Mouse (Mus musculus): ENCODE data around the gene Cdc37. TPM values are rescaled to one million over a fixed set of nuclear protein-coding genes. Genes with fewer than 3 reads are reported as not detected.

Gene Cdc37
- polyA plus RNA-seq, 1 experiment = 342 TPM

- Histone ChIP-seq H3ac (ENCODE audit: control insufficient read depth, insufficient read length, low read depth) (no peak overlapping the region), H3K79me3 (ENCODE audit: low read depth) (no peaks in the 10 kb centered on the region), H3K27me3 (ENCODE audit: control insufficient read depth, insufficient read depth, insufficient read length) (no peaks in the 10 kb centered on the region), H3K4me3 (ENCODE audit: insufficient read depth, poor library complexity, severe bottlenecking) (no peak overlapping the region), H3K79me2 (ENCODE audit: control insufficient read depth, insufficient read depth) (no peaks in the 10 kb centered on the region), H3K36me3 (ENCODE audit: control insufficient read depth, insufficient read depth) (no peaks in the 10 kb centered on the region)
- TF ChIP-seq MAX (IDR thresholded peaks at IDR 0.05) = no peak
- no peak for TF ChIP-seq CEBPB (IDR thresholded peaks at IDR 0.05; ENCODE audit: low read depth)
- no peak for TF ChIP-seq FOSL1 (IDR thresholded peaks at IDR 0.05; ENCODE audit: insufficient read depth, low read length, poor library complexity, severe bottlenecking)
- no peak for TF ChIP-seq MYOD1 (IDR thresholded peaks at IDR 0.05; ENCODE audit: control insufficient read depth, insufficient read length, low read depth)
- TF ChIP-seq USF1 (IDR thresholded peaks at IDR 0.05; ENCODE audit: low read depth) = no peak
Observed at GRCm38 (mm10) chr9:21154787-21155186, 5.0 kb upstream of the Cdc37 start.

- H3K79me2 ChIP-seq (ENCODE audit: control insufficient read depth, insufficient read depth) = peaks cover 9% of the 10 kb centered on the region
- H3K27me3 ChIP-seq (ENCODE audit: control insufficient read depth, insufficient read depth, insufficient read length) = no peaks in the 10 kb centered on the region
- H3K79me3 ChIP-seq (ENCODE audit: low read depth) = peaks cover 7% of the 10 kb centered on the region
- no peak overlapping the region for H3ac ChIP-seq (ENCODE audit: control insufficient read depth, insufficient read length, low read depth)
- no peak for TF ChIP-seq FOSL1 (IDR thresholded peaks at IDR 0.05; ENCODE audit: insufficient read depth, low read length, poor library complexity, severe bottlenecking)
- TF ChIP-seq USF1 (IDR thresholded peaks at IDR 0.05; ENCODE audit: low read depth) = no peak
- no peak for TF ChIP-seq MYOD1 (IDR thresholded peaks at IDR 0.05; ENCODE audit: control insufficient read depth, insufficient read length, low read depth)
- TF ChIP-seq CEBPB (IDR thresholded peaks at IDR 0.05; ENCODE audit: low read depth) = no peak
- TF ChIP-seq MYOG (IDR thresholded peaks at IDR 0.05; ENCODE audit: control insufficient read depth, extremely low read depth, insufficient read length) = no peak
- TF ChIP-seq MAX (IDR thresholded peaks at IDR 0.05) = no peak
- TF ChIP-seq CTCF (IDR thresholded peaks at IDR 0.05; ENCODE audit: control insufficient read depth, insufficient read depth, insufficient read length) = no peak
- H3K36me3 ChIP-seq (ENCODE audit: control insufficient read depth, insufficient read depth) = no peaks in the 10 kb centered on the region
- no peak overlapping the region for H3K4me3 ChIP-seq (ENCODE audit: insufficient read depth, poor library complexity, severe bottlenecking)
Observed at GRCm38 (mm10) chr9:21153833-21154232, 4.1 kb upstream of the Cdc37 start.

GRCm38 (mm10) chr9:21153331-21153730 is 3.5 kb upstream of the Cdc37 start:
- H3ac ChIP-seq (ENCODE audit: control insufficient read depth, insufficient read length, low read depth) = peak overlapping the region; percentile 25
- no peak for TF ChIP-seq MYOG (IDR thresholded peaks at IDR 0.05; ENCODE audit: control insufficient read depth, extremely low read depth, insufficient read length)

GRCm38 (mm10) chr9:21152715-21153114 is 2.9 kb upstream of the Cdc37 start:
- Histone ChIP-seq H3K79me2 (ENCODE audit: control insufficient read depth, insufficient read depth) (peaks cover 20% of the 10 kb centered on the region), H3K36me3 (ENCODE audit: control insufficient read depth, insufficient read depth) (no peaks in the 10 kb centered on the region), H3K27me3 (ENCODE audit: control insufficient read depth, insufficient read depth, insufficient read length) (no peaks in the 10 kb centered on the region), H3ac (ENCODE audit: control insufficient read depth, insufficient read length, low read depth) (no peak overlapping the region), H3K4me3 (ENCODE audit: insufficient read depth, poor library complexity, severe bottlenecking) (no peak overlapping the region), H3K79me3 (ENCODE audit: low read depth) (peaks cover 18% of the 10 kb centered on the region)
- peak; percentile 81 for TF ChIP-seq CTCF (IDR thresholded peaks at IDR 0.05; ENCODE audit: control insufficient read depth, insufficient read depth, insufficient read length)
- no peak for TF ChIP-seq USF1 (IDR thresholded peaks at IDR 0.05; ENCODE audit: low read depth)

More at GRCm38 (mm10) chr9:21153331-21153730, 3.5 kb upstream of the Cdc37 start:
- H3K79me2 ChIP-seq (ENCODE audit: control insufficient read depth, insufficient read depth) = peaks cover 14% of the 10 kb centered on the region
- H3K79me3 ChIP-seq (ENCODE audit: low read depth) = peaks cover 12% of the 10 kb centered on the region
- no peaks in the 10 kb centered on the region for H3K36me3 ChIP-seq (ENCODE audit: control insufficient read depth, insufficient read depth)
- no peak overlapping the region for H3K4me3 ChIP-seq (ENCODE audit: insufficient read depth, poor library complexity, severe bottlenecking)
- H3K27me3 ChIP-seq (ENCODE audit: control insufficient read depth, insufficient read depth, insufficient read length) = no peaks in the 10 kb centered on the region

GRCm38 (mm10) chr9:21149077-21149653 is 617 bp downstream of the Cdc37 start:
- no peaks in the 10 kb centered on the region for H3K27me3 ChIP-seq (ENCODE audit: control insufficient read depth, insufficient read depth, insufficient read length)
- H3K79me3 ChIP-seq (ENCODE audit: low read depth) = peaks cover 53% of the 10 kb centered on the region
- H3ac ChIP-seq (ENCODE audit: control insufficient read depth, insufficient read length, low read depth) = peak overlapping the region; percentile 96
- H3K79me2 ChIP-seq (ENCODE audit: control insufficient read depth, insufficient read depth) = peaks cover 56% of the 10 kb centered on the region
- TF ChIP-seq MYOG (IDR thresholded peaks at IDR 0.05; ENCODE audit: control insufficient read depth, extremely low read depth, insufficient read length) (no peak), MYOD1 (IDR thresholded peaks at IDR 0.05; ENCODE audit: control insufficient read depth, insufficient read length, low read depth) (no peak), FOSL1 (IDR thresholded peaks at IDR 0.05; ENCODE audit: insufficient read depth, low read length, poor library complexity, severe bottlenecking) (no peak)
- peaks cover 24% of the 10 kb centered on the region for H3K36me3 ChIP-seq (ENCODE audit: control insufficient read depth, insufficient read depth)
- peak overlapping the region; percentile 91 for H3K4me3 ChIP-seq (ENCODE audit: insufficient read depth, poor library complexity, severe bottlenecking)

GRCm38 (mm10) chr9:21148427-21148826 is 1.4 kb downstream of the Cdc37 start:
- Histone ChIP-seq H3K27me3 (ENCODE audit: control insufficient read depth, insufficient read depth, insufficient read length) (no peaks in the 10 kb centered on the region), H3K79me3 (ENCODE audit: low read depth) (peaks cover 56% of the 10 kb centered on the region)

More at GRCm38 (mm10) chr9:21148427-21148826, 1.4 kb downstream of the Cdc37 start:
- H3K79me2 ChIP-seq (ENCODE audit: control insufficient read depth, insufficient read depth) = peaks cover 63% of the 10 kb centered on the region
- no peak for TF ChIP-seq CTCF (IDR thresholded peaks at IDR 0.05; ENCODE audit: control insufficient read depth, insufficient read depth, insufficient read length)
- TF ChIP-seq USF1 (IDR thresholded peaks at IDR 0.05; ENCODE audit: low read depth) = no peak
- TF ChIP-seq MYOD1 (IDR thresholded peaks at IDR 0.05; ENCODE audit: control insufficient read depth, insufficient read length, low read depth) = no peak
- no peak for TF ChIP-seq CEBPB (IDR thresholded peaks at IDR 0.05; ENCODE audit: low read depth)
- no peak for TF ChIP-seq MYOG (IDR thresholded peaks at IDR 0.05; ENCODE audit: control insufficient read depth, extremely low read depth, insufficient read length)
- TF ChIP-seq MAX (IDR thresholded peaks at IDR 0.05) = no peak
- no peak for TF ChIP-seq FOSL1 (IDR thresholded peaks at IDR 0.05; ENCODE audit: insufficient read depth, low read length, poor library complexity, severe bottlenecking)
- peaks cover 29% of the 10 kb centered on the region for H3K36me3 ChIP-seq (ENCODE audit: control insufficient read depth, insufficient read depth)
- peak overlapping the region; percentile 91 for H3K4me3 ChIP-seq (ENCODE audit: insufficient read depth, poor library complexity, severe bottlenecking)
- H3ac ChIP-seq (ENCODE audit: control insufficient read depth, insufficient read length, low read depth) = peak overlapping the region; percentile 19
